Mouse (Mus musculus) lung, postnatal 14 days (tissue): ENCODE data around the gene Dpp9.

Experiments used
- DNase-seq: peaks from one replicate; pipeline ENCODE4 v3.0.0; 2021

Gene Dpp9

DNA sequence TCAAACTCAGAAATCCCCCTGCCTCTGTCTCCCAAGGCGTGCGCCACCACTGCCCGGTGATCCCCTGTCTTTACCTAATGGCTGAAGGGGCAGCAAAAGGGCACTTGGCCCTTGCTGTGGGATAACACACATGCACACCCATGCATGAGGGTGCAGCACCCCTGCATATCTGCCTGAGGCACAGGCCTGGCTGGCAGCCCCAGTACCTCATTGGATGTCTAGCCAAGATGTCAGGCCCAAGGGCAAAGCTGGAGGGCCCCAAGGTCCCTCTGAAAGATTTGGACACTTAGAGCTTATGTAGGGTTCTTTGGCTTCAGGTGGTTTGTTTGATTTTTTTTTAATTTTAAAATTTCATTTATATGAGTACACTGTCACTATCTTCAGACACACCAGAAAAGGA is 43.3 kb downstream of the Dpp9 start:
- no peak for DNase-seq

DNA sequence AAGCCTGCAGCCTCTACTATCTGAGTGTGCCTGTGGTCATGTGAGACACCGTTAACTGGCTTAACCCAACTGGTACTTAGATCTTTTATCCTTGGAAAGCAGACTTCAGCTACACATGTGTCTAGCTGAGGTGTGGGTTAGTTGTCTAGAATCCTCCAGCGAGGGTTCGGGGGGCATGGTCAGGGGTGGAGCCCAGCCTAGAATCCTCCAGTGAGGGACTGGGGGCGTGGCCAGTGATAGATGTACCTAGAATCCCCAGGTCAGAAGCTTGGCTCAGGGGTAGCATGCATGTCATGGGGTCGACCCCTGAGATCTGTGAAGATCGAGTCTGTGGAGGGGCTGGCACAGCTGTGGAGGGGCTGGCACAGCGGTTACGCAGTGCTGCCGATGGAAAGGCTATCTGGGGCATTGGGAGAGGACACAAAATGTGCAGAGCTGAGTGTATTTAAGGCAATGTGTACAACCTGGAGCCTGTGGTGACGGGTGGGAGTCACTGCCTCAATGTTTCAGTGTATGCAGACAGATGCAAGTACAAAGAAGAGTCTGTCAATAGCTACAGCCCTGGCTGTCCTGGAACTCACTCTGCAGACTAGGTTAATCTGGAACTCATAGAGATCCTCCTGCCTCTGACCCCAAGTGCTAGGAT is 45.2 kb downstream of the Dpp9 start:
- DNase-seq: no peak

DNA sequence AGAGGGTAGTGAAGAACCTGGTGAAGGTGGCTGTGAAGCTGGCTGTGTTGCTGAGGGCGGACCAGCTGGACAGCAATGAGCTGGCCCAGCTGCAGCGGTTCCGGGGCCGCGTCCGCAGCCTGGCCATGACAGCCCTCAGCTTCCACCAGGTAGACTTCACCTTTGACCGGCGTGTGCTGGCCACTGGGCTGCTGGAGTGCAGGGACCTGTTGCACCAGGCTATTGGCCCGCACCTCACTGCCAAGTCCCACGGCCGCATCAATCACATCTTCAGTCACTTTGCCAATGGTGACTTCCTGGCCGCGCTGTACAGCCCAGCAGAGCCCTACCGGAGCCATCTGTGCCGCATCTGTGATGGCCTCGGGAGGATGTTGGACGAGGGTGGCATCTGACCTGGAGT is 46.8 kb downstream of the Dpp9 start:
- no peak for DNase-seq

DNA sequence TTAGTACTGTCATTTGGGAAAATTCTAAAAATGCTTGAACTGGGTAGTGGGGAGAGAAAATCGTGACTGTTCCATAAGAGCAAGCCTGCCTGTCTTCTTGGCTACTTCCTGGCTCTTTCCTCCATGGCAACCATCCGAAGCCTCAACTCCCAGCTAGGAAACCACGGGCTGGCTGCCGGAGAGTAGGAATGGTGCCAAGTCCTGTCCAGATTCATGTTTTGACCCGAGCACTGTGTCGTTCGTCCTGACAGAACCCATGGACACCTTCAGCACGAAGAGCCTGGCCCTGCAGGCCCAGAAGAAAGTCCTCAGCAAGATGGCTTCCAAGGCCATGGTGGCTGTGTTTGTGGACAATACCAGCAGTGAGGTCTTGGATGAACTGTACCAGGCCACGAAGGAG is 47.2 kb downstream of the Dpp9 start:
- DNase-seq: no peak

DNA sequence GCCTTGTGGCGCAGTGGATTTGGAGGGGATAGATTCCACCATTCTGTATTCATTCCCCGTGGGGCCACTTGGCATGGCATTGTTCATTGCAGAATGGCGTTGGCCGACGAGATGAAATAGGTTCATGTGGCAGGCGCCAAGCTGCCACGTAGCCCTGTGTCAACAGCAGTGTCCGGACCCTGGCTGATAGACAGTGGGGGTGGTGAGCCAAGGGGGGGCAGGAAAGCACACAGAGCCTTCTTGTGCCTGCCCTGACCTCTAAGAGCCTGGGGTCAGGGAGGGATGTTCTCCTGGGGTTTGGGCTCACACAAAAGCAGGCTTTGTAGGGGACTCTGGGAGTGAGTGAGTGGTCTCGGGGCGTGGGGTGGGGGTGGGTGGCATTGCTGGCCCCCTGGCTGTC is 48.1 kb downstream of the Dpp9 start:
- no peak for DNase-seq

DNA sequence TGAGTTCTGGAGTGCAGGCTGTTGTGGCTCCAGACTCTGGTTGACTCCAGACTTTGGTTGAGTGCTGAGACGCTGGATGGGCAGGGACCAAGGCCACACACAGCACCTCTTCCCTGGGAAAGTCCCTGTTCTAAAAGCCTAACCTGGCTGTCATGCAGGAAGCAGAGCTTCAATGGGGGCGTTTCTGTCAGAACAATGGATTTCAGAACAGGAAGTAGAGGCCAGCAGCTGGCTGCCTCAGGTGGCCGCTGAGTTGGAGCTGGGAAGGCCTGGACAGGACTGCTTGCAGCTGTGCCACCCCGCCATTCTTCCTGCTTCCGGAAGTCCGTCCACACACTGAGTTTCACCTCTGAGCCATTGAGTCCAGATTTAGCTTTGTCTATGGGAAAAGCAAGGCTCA is 48.9 kb downstream of the Dpp9 start:
- DNase-seq: no peak

DNA sequence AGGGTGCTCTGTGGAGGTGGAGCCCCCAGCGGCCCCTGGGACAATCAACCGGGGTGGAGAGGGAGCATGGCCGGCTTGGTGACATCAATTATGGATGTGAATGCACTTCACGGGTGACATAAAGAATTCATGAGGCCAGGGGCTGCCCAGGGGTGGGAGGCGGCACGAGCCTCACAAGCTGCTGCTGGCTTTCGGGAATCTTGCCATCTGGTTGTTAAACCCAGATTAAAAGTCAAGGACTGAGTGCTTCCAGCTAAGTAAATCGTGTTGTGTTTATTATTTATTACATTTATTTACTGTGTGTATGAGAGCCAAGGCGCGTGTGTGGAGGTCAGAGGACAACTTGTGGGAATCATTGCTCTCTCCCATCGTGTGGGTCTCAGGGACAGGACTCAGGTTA is 53.0 kb downstream of the Dpp9 start:
- no peak for DNase-seq

DNA sequence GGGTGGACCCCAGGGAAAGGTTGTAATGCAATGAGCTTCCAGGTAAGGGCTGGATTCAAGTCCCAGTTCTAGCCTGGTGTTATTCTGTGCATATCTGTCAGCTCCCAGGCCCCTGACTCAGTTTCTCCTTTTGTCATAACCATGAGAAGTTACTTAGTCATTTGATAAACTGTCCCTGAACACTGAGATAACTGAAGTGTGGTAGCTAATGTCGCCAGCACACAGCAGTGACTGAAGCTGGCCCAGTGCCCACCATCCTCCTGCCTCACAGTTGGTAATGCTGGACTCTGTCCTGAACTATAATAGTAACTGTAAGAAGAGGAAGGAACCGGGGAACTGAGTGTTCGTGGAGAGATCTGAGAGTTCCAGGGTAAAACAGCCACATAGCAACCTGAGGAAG is 54.2 kb downstream of the Dpp9 start:
- DNase-seq: no peak

DNA sequence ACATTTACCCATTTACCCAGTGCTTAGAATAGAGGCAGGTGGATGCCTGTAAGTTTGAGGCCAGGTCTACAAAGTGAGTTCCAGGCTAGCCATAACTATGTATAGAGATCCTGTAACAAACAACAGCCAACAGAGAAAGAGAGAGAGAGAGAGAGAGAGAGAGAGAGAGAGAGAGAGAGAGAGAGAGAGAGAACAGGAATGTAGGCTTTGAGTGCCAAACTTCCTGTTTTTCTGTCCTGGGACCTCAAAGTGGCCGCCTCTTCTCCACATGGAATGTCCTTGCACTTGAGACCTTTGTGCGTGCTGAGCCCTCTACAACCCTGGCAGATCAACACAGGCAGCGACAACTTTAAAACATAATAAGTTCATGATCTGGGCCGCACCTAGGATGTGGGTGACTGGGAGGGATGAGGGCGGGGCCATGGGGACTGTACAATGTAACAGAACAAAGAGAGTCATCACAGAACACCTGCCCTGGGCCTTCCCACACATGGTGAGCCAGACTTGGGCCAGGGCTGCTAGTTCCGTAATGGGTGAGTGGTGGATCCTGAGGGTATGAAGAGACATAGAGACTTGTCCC is 55.1 kb downstream of the Dpp9 start:
- DNase-seq: peak; percentile 23

DNA sequence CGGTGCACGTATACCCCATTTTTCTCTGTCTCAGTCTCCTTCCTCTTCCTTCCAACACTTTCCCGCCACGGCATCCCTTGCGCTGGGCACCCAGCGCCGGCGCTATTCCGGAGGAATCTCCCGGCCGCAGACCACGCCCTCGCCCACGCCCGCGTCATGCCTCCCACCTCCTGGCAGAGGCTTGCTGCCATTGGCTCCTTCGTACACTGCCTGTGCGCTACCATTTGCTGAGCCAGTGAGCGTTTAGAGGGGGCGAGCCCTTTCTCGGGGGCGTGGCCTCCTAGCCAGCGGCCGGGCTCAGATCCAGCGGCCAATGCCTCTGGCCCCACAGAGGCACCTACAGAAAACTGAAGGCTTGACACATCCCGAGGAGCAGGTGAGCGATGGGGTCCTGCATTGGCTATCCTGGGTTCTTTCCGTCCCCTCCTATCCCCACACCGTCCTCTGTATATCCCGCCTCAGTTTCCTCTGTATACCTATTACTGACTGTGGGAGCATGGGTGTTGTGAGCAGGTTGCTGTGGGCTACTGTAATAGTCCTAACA is 56.4 kb downstream of the Dpp9 start, which contains the start of gene Tnfaip8l1:
Gene Tnfaip8l1 (plus strand): TSS at position 247 of the 544 bp plus-strand sequence.
- peak; percentile 97 for DNase-seq

DNA sequence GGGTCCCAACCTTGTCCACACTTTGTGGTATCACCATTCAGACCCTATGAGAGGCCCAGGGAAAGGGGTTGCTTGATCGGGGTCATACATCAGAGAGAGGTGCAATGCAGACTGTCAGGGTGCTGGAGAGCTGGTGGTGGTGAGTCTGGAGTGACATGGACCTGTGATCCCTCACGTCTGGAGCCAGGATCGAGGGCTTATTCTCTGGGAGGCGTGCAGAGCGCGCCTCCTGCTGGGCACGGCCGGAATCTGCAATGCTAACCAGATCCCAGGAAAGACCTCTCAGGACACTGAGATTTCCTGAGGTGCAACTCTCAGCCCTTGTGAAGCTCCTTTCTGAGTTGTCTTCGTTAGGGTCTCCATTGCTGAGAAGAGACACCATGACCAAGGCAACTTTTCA is 59.0 kb downstream of the Dpp9 start:
- DNase-seq: peak; percentile 71

DNA sequence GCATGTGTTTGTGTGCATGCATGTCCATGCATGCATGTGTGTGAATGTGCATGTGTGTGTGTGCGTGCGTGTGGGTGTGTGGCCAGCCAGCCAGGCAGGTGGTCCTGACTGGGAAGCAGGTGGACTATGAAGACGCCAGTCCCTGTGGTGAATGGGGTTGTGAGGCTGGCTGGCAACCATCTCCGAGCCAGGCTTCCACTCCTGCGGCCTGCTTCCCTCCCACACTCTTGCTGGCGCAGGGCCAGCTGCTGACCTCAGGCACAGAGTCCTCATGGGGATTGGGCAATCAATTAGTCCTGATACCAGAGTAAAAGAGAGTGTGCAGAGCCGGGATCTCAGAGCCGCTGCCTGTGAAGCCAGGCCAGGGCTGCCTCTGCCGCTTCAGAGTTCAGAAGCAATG is 65.1 kb downstream of the Dpp9 start:
- peak; percentile 76 for DNase-seq

DNA sequence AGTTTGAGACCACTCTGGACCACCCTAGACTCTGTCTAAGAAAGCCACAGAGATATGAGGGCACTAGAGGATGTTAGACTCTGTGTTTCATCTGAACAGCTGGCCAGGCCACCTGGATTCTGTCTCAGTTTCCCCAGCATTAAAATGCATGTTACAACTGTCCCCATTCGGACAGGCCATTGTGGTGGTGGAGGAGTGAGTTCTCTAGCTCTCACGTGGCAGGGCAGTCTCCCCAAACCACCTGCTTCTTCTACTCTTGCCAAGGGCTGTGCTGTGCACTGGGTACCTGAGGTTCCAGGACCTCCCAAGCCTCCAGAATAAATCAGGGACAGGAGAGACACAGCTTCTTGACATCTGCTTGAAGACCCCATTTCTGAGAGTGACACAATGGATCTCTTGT is 68.8 kb downstream of the Dpp9 start:
- DNase-seq: no peak

DNA sequence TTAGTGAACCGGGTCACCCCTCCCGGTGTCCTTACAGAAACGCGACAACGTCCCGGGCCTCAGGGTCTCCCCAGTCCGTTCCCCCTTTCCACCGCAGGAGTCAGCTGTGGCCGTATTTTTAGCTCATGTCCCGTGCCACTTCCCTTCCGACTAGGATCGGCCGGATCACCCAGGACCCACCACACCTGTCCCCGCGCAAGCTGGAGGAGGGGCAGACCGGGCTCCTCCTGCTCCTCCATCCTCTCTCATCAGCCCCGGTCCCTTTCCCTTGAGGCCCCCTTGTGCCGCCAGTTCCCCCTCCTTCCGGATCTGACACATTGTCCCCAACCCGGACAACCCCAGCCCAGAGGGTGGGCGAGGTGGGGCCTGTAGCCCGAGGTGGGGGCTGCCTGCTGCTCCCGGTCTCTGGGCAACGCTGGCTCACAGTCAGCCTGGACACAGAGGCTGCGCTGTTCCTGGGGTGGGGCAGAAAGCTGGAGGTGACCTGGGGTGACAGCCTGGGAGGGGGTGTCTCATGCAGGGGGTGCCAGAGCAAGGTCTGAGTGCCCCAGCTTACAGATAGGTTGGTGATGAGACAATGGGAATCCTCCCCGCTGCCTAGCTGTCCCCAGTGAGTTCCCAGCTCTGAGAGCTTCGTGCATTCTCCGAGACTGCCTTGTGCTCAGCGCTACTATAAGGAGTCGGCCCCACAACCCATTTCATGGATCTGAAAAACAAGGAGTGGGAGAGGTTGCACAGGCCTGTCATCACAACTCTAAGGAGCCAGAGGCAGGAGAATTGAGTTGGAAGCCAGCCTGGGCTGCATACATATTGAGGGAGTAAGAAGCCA is 69.7 kb downstream of the Dpp9 start:
- DNase-seq: no peak

DNA sequence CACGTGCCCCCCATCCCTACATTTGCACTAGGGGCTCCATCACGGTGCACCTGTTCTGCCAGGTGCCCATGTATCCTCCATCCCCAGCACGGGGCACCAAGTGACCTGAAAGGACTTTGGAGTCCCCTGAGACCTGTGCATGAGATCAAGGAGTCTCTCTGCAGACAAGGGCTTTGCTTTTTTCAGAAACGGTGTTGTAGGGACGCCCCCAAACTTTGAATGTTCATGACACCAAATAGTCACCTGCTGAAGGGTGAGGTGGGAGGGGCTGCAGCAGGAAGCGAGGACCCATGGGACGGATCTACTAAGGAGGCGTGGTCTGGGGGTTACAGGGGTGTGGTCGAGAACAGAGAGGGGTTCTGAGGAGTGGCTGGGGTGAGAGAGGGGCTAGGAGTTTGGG is 70.4 kb downstream of the Dpp9 start:
- no peak for DNase-seq

DNA sequence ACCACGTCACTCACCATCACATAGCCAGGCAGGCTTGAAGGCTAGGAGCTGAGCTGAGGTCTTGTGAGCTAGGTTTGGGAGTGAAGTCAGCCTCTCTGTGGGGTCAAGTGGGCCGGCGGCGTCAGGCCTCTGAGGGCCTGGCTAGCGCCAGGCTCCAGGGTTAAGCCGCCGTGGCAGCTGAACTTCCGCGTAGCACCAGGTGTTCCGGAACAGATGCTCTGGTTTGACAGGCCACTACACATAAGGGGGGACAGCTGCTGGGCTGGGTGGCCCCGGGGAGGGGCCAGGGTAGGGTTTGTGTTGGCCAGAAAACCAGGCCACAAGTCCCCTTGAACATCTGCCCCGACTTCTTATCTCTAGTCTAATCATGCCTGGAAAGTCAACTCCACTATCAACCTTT is 71.3 kb downstream of the Dpp9 start:
- no peak for DNase-seq

DNA sequence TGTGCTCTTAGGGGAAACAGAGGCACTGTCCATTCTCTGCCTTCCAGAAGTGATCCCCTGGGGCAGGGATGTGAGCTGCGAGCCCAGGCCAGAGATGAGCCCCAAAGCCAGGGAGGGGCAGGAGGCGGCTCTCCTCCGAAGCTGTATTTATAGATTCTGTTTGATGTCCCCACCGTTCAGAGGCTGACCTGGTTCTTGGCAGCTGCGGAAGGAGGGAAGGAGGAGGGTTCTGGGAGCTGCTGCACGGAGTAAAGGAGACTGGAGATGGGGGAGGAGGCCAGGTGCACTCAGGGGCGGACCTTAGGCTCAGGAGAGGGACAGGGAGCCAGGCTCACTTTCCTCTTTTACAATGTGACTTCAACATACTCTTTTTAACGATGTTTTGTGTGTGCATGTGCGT is 72.6 kb downstream of the Dpp9 start:
- no peak for DNase-seq

DNA sequence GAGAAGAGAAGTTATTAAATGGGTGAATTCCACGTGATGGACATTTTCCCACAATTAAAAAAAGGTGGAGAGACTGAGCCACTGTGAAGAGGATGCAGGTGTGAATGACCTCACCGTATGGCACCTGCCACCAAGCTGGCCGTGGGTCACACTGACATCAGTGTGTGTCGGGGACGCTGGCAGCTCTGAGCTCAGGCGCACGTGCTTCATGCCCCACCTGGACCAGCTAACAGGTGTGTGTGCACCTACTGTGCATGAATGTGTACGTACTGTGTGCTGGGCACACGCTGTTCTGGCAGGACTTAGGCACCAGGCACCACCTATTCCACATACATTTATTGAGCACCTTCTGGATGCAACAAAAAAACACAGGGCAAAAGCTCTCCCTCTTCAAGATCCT is 74.2 kb downstream of the Dpp9 start:
- DNase-seq: no peak

DNA sequence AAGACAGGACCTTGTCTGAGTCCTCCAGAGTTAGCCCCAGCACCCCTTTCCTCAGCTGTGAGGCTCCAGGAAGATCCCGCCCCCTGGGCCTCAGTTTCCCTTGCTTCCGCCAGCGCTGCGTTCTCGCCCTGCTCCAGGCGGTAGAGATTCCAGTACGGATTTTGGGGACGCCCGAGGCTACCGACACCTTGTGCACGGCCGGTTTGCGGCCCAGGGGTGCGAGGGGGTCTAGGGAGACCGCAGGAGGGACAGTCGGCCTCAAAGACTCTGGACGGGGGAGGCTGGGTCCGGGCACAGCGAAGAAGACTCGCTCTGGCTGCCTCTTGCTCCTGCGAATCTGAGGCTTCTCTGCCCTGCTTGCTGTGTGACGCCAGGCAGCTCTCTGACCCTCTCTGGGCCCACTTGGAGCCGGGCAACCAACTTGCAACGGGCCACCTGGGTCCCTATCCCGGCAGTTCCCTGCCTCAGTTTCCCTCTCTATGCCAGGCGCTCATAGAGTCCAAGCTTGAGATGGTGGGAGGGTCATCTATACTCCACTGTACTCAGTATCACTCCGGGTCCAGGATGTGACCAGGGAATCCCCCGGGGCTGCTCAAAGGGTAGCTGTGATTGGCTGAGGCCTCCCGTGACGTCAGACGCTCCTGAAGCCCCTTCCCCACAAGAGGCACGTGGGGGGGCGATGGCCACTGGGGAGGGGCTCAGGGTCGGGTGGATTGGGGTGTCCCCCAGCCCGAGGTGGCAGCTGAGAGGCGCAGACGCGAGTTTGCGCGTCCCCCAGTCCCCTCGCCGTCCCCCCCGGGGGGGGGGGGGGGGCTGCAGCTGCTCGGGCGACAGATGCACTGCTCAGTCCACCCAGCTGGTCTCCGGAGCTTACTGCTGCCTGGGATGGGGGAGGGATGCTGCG is 76.8 kb downstream of the Dpp9 start:
- no peak for DNase-seq

DNA sequence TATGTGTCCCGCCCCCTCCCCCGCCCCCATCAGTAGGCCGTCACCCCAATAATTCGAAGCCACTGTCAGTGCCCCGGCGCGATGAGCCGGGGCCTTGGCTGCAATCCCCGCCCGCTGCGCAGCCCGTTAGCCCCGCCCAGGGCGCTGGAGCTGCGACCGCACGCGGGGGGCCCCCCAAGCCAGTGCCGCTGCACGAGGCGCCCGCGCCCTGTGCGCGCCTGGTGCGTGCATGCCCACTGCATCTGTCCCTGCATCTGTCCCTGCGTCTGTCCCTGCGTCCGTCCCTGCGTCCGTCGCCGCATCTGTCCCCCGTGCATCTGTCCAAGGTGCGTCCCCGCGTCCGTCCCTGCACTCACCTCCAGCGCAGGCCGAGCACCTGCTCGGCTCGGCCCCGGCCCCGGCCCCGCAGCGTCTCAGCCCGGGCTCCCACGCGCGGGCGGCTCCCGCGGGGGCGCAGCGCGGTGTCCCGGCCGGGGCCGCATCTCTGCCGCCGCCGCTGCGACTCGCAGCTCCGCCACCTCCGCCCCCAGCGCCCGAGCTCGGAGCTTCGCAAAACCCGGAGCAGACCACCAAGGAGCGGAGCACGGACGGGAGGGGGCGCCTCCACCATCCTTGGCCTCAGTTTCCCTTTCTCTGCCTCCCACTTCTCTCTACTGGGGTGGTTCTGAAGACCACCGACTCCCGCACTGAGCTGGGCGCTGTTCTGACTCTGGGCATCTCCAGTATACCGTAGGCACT is 78.7 kb downstream of the Dpp9 start, which contains the start of gene Sema6b:
Gene Sema6b (minus strand): TSS at position 486 of the 738 bp plus-strand sequence.
- peak; percentile 59 for DNase-seq

DNA sequence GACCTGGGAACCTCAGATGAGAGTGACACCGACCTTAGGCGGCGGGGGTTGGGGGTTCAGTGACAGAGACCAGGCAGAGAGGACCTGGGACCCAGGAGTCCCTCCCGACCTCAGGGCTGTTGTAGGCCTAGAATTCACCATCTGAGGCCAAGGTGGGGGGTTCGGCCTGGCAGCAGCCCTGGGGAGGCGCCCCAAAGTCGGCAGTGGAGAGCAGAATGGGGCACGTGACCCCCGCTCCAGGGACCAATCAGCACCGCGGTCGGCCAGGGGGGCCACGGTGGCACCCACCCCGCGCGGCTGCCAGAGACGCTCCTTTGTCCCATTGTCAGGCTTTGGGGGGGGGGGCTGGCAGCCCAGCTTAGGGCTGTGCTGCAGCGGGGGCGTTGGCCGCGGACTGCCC is 79.3 kb downstream of the Dpp9 start:
- DNase-seq: no peak
